Mouse (Mus musculus): ENCODE results near the gene Ugt2b1. TPM values are rescaled to one million over a fixed set of nuclear protein-coding genes. Genes with fewer than 3 reads are reported as not detected.

Ugt2b1 gene
- polyA plus RNA-seq (2012; rRNA removed; ENCODE audit: low replicate concordance) = not detected in 2 replicates

DNA sequence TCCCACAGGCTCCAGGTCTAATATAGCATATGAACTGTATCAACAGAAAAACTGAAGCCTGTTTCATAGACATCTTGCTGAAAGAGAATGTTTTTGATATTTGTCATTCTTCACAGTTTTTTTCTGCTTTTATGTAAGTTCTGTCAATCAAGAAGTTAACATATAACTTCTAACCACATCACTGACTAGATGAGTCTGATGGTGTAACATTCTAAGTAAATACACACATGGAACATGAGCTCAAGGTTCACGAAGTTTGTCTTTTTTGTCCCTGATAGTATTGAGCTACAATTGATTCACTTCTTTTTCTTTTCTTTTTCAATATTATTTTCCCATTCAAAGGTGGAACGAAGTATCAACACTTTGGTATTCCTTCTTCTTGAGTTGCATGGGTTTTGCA, at the start of gene Ugt2b1:
Gene Ugt2b1, minus strand, starts transcription at position 105 of the 400 bp plus-strand sequence.

DNA sequence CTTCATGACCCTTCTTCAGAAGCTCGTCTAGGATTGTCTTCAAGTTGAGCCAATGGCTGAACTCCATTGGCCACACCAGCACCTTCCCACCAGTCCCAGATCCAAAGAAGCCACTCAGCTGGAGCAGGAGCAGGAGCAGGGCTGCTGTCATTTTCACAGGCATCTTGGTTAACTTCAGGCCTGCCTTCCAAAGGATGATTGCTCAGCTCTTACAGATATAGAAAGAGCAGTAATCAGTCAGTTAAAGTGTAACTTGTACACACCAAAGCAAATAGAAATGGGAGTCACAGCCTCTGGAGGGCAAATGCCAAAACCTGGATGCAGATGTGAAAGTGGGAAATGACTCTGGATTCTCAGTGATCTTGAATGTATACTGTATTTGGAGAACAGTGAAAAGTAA, 19.6 kb downstream of the Ugt2b1 start, which contains the start of gene Ugt2b34:
Gene Ugt2b34, minus strand, starts transcription at position 180 of the 400 bp plus-strand sequence.

Other genes starting within 250 kb of the Ugt2b1 start
- gene Tmprss11e, start 180.7 kb downstream of the Ugt2b1 start, polyA plus RNA-seq (2012; rRNA removed; ENCODE audit: low replicate concordance) = not detected in 2 replicates
- 2.5 and 3.5 TPM in 2 replicates for gene Ythdc1, start 122.3 kb downstream of the Ugt2b1 start, polyA plus RNA-seq (2012; rRNA removed; ENCODE audit: low replicate concordance)
- 19.6 and 34.6 TPM in 2 replicates for gene Ugt2b34, start 19.6 kb downstream of the Ugt2b1 start, polyA plus RNA-seq (2012; rRNA removed; ENCODE audit: low replicate concordance)
- gene Ugt2b35, start 74.3 kb upstream of the Ugt2b1 start, polyA plus RNA-seq (2012; rRNA removed; ENCODE audit: low replicate concordance) = 0.55 and 2.4 TPM in 2 replicates
- gene Ugt2b36, start 166.0 kb upstream of the Ugt2b1 start, polyA plus RNA-seq (2012; rRNA removed; ENCODE audit: low replicate concordance) = 1.1 and 1.6 TPM in 2 replicates
- gene Ugt2b5, start 213.8 kb upstream of the Ugt2b1 start, polyA plus RNA-seq (2012; rRNA removed; ENCODE audit: low replicate concordance) = 1.8 and 9.6 TPM in 2 replicates

All from duodenum, adult 2 months (tissue).